Mouse (Mus musculus) embryonic facial prominence, embryonic 13.5 days (tissue): ENCODE measurements at regions not wholly inside any gene's neighbourhood (a gene's known extent, or its start where the extent isn't known, plus 50 kb on each side); places are given as distances from the start of the nearest gene placed in this dataset.

Experiments used
- ATAC-seq: fragments of 200-750 bp; cut with Nextera tagmentation; 2 replicates; pipeline ENCODE4 v1.8.0; 2017; ENCODE audit warnings: low read depth; ENCODE audit not compliant: insufficient number of reproducible peaks, insufficient read depth, low FRiP score, low TSS enrichment
- H3K27ac ChIP-seq: fragments of 300-500 bp; sonication (generic); 2 replicates; pipeline ENCODE4 v1.5.1; 2015; ENCODE audit warnings: moderate library complexity, mild to moderate bottlenecking, inconsistent platforms
- H3K27me3 ChIP-seq: fragments of 300-500 bp; sonication (generic); 2 replicates; pipeline ENCODE4 v1.6.1; 2015; ENCODE audit warnings: mild to moderate bottlenecking, inconsistent platforms
- H3K36me3 ChIP-seq: fragments of 300-500 bp; sonication (generic); 2 replicates; pipeline ENCODE4 v1.6.1; 2015; ENCODE audit warnings: mild to moderate bottlenecking, inconsistent platforms
- H3K4me1 ChIP-seq: fragments of 300-500 bp; sonication (generic); 2 replicates; pipeline ENCODE4 v1.6.1; 2015; ENCODE audit warnings: inconsistent platforms
- H3K4me2 ChIP-seq: fragments of 300-500 bp; sonication (generic); 2 replicates; pipeline ENCODE4 v1.6.1; 2015; ENCODE audit warnings: moderate library complexity, mild to moderate bottlenecking, inconsistent platforms
- H3K4me3 ChIP-seq: fragments of 300-500 bp; sonication (generic); 2 replicates; pipeline ENCODE4 v1.5.1; 2015; ENCODE audit warnings: mild to moderate bottlenecking, inconsistent platforms
- H3K9ac ChIP-seq: fragments of 300-500 bp; sonication (generic); 2 replicates; pipeline ENCODE4 v1.6.1; 2015; ENCODE audit warnings: mild to moderate bottlenecking, inconsistent platforms
- H3K9me3 ChIP-seq: fragments of 300-500 bp; sonication (generic); 2 replicates; pipeline ENCODE4 v1.6.1; 2016; ENCODE audit warnings: inconsistent platforms
- WGBS: fragments of 180-500 bp; shearing (Covaris S2); methylation state at CpG from one replicate; pipeline ENCODE4 v1.1.7; 2015; ENCODE audit warnings: mixed read lengths; 5-methylcytosine and 5-hydroxymethylcytosine counted together

- Histone ChIP-seq H3K9me3 (no peaks in the 10 kb centered on the region), H3K4me1 (no peaks in the 10 kb centered on the region), H3K4me3 (no peak overlapping the region), H3K27ac (no peak overlapping the region), H3K36me3 (no peaks in the 10 kb centered on the region), H3K4me2 (no peak overlapping the region), H3K9ac (no peak overlapping the region), H3K27me3 (no peaks in the 10 kb centered on the region)
- 82% methylated on average over 3 of the region's 3 CpGs for WGBS
- ATAC-seq: no peak
Measured at GRCm38 (mm10) chr11:48526316-48526715, 273.8 kb upstream of the Rack1 start.

- ATAC-seq: no peak
- Histone ChIP-seq H3K27me3 (no peaks in the 10 kb centered on the region), H3K4me1 (no peaks in the 10 kb centered on the region), H3K9me3 (no peaks in the 10 kb centered on the region), H3K9ac (no peak overlapping the region), H3K4me2 (no peak overlapping the region), H3K27ac (no peak overlapping the region), H3K4me3 (no peak overlapping the region), H3K36me3 (no peaks in the 10 kb centered on the region)
- 64% methylated on average over 5 of the region's 5 CpGs for WGBS
Measured at GRCm38 (mm10) chr11:48525517-48525916, 274.6 kb upstream of the Rack1 start.

- no peaks in the 10 kb centered on the region for H3K36me3 ChIP-seq
- ATAC-seq: no peak
- no peaks in the 10 kb centered on the region for H3K27me3 ChIP-seq
- WGBS: 56% methylated on average over 3 of the region's 3 CpGs
- H3K9ac ChIP-seq: no peak overlapping the region
- H3K4me1 ChIP-seq: no peaks in the 10 kb centered on the region
- no peak overlapping the region for H3K4me3 ChIP-seq
- no peak overlapping the region for H3K27ac ChIP-seq
- H3K9me3 ChIP-seq: no peaks in the 10 kb centered on the region
- H3K4me2 ChIP-seq: no peak overlapping the region
Measured at GRCm38 (mm10) chr11:48506886-48507285, 293.2 kb upstream of the Rack1 start.

GRCm38 (mm10) chr11:48502011-48502806 lies 297.9 kb upstream of the Rack1 start:
- no peak overlapping the region for H3K9ac ChIP-seq
- no peak for ATAC-seq
- no peaks in the 10 kb centered on the region for H3K36me3 ChIP-seq
- H3K9me3 ChIP-seq: no peaks in the 10 kb centered on the region
- H3K4me3 ChIP-seq: no peak overlapping the region
- H3K27me3 ChIP-seq: no peaks in the 10 kb centered on the region
- H3K4me1 ChIP-seq: no peaks in the 10 kb centered on the region
- no peak overlapping the region for H3K27ac ChIP-seq
- H3K4me2 ChIP-seq: no peak overlapping the region
- 37% methylated on average over 10 of the region's 10 CpGs for whole genome bisulfite sequencing

- Histone ChIP-seq H3K4me3 (no peak overlapping the region), H3K36me3 (no peaks in the 10 kb centered on the region), H3K4me1 (no peaks in the 10 kb centered on the region), H3K27ac (no peak overlapping the region), H3K9me3 (no peaks in the 10 kb centered on the region), H3K27me3 (no peaks in the 10 kb centered on the region), H3K4me2 (no peak overlapping the region), H3K9ac (no peak overlapping the region)
- WGBS: 70% methylated on average over 1 of the region's 1 CpGs
- ATAC-seq: no peak
Measured at GRCm38 (mm10) chr11:48499057-48499456, 301.1 kb upstream of the Rack1 start.

GRCm38 (mm10) chr11:48488308-48488707 lies 311.8 kb upstream of the Rack1 start:
- H3K27me3 ChIP-seq: no peaks in the 10 kb centered on the region
- no peak overlapping the region for H3K9ac ChIP-seq
- H3K27ac ChIP-seq: no peak overlapping the region
- no peaks in the 10 kb centered on the region for H3K9me3 ChIP-seq
- ATAC-seq: no peak
- no peaks in the 10 kb centered on the region for H3K36me3 ChIP-seq
- H3K4me1 ChIP-seq: no peaks in the 10 kb centered on the region
- no peak overlapping the region for H3K4me2 ChIP-seq
- WGBS: 71% methylated on average over 1 of the region's 1 CpGs
- no peak overlapping the region for H3K4me3 ChIP-seq

GRCm38 (mm10) chr11:48464036-48464435 lies 336.1 kb upstream of the Rack1 start:
- Histone ChIP-seq H3K4me3 (no peak overlapping the region), H3K4me2 (no peak overlapping the region), H3K36me3 (no peaks in the 10 kb centered on the region), H3K9me3 (no peaks in the 10 kb centered on the region), H3K4me1 (peaks cover 3% of the 10 kb centered on the region; the same call in 1 of the 2 replicates), H3K27ac (no peak overlapping the region), H3K27me3 (no peaks in the 10 kb centered on the region), H3K9ac (no peak overlapping the region)
- ATAC-seq: no peak
- 40% methylated on average over 4 of the region's 4 CpGs for WGBS

- Histone ChIP-seq H3K27me3 (no peaks in the 10 kb centered on the region), H3K4me3 (no peak overlapping the region), H3K9me3 (no peaks in the 10 kb centered on the region), H3K4me2 (no peak overlapping the region), H3K27ac (no peak overlapping the region), H3K4me1 (no peaks in the 10 kb centered on the region), H3K36me3 (no peaks in the 10 kb centered on the region), H3K9ac (no peak overlapping the region)
- 79% methylated on average over 1 of the region's 1 CpGs for WGBS
- ATAC-seq: no peak
Measured at GRCm38 (mm10) chr11:48449883-48450282, 350.2 kb upstream of the Rack1 start.

GRCm38 (mm10) chr11:48442534-48443254 lies 357.4 kb upstream of the Rack1 start:
- Histone ChIP-seq H3K27me3 (no peaks in the 10 kb centered on the region), H3K4me2 (no peak overlapping the region), H3K36me3 (no peaks in the 10 kb centered on the region), H3K9me3 (no peaks in the 10 kb centered on the region), H3K4me1 (no peaks in the 10 kb centered on the region), H3K27ac (no peak overlapping the region), H3K4me3 (no peak overlapping the region), H3K9ac (no peak overlapping the region)
- no peak for ATAC-seq
- 53% methylated on average over 5 of the region's 5 CpGs for WGBS

GRCm38 (mm10) chr11:48436712-48437111 lies 363.4 kb upstream of the Rack1 start:
- WGBS: 91% methylated on average over 3 of the region's 3 CpGs

GRCm38 (mm10) chr11:48431316-48431715 lies 368.8 kb upstream of the Rack1 start:
- ATAC-seq: no peak

More at GRCm38 (mm10) chr11:48436712-48437111, 363.4 kb upstream of the Rack1 start:
- no peak overlapping the region for H3K9ac ChIP-seq
- H3K4me3 ChIP-seq: no peak overlapping the region
- no peaks in the 10 kb centered on the region for H3K4me1 ChIP-seq
- H3K27me3 ChIP-seq: no peaks in the 10 kb centered on the region
- no peak overlapping the region for H3K4me2 ChIP-seq
- ATAC-seq: no peak
- no peak overlapping the region for H3K27ac ChIP-seq
- H3K36me3 ChIP-seq: no peaks in the 10 kb centered on the region
- no peaks in the 10 kb centered on the region for H3K9me3 ChIP-seq

GRCm38 (mm10) chr11:48427423-48427822 lies 372.7 kb upstream of the Rack1 start:
- H3K9ac ChIP-seq: no peak overlapping the region
- WGBS: 38% methylated on average over 2 of the region's 2 CpGs
- no peak overlapping the region for H3K27ac ChIP-seq
- H3K4me1 ChIP-seq: no peaks in the 10 kb centered on the region
- H3K27me3 ChIP-seq: no peaks in the 10 kb centered on the region
- no peak overlapping the region for H3K4me2 ChIP-seq
- H3K9me3 ChIP-seq: no peaks in the 10 kb centered on the region
- H3K36me3 ChIP-seq: no peaks in the 10 kb centered on the region
- H3K4me3 ChIP-seq: no peak overlapping the region
- no peak for ATAC-seq

More at GRCm38 (mm10) chr11:48431316-48431715, 368.8 kb upstream of the Rack1 start:
- Histone ChIP-seq H3K4me3 (no peak overlapping the region), H3K27ac (no peak overlapping the region), H3K27me3 (no peaks in the 10 kb centered on the region), H3K4me2 (no peak overlapping the region), H3K4me1 (no peaks in the 10 kb centered on the region), H3K9ac (no peak overlapping the region), H3K36me3 (no peaks in the 10 kb centered on the region), H3K9me3 (no peaks in the 10 kb centered on the region)
